Mouse (Mus musculus): ENCODE data around the gene Trpc4ap.

GRCm38 (mm10) chr2:155726302-155726701 is 34.1 kb upstream of the Trpc4ap start:
- TF ChIP-seq CTCF (IDR thresholded peaks at IDR 0.05 in 2 of 3, conservative IDR thresholded peaks at IDR 0.05 in 1 of 3; ENCODE audit: control insufficient read depth in 1 of 3, insufficient read depth in 1 of 3, low read depth in 2 of 3, low read length in 3 of 3, poor library complexity in 1 of 3, severe bottlenecking in 1 of 3) = no peak
- TF ChIP-seq POLR2A (IDR thresholded peaks at IDR 0.05; ENCODE audit: control insufficient read depth in 1 of 2, insufficient read depth in 1 of 2, low read depth in 1 of 2, low read length in 2 of 2, poor library complexity in 1 of 2) = no peak
- TF ChIP-seq GATA1 (IDR thresholded peaks at IDR 0.05; ENCODE audit: low read depth, low read length) = no peak
- TF ChIP-seq MEF2A (IDR thresholded peaks at IDR 0.05; ENCODE audit: extremely low read depth, insufficient replicate concordance, low read depth, low read length, poor library complexity, severe bottlenecking) = no peak
- TF ChIP-seq ZKSCAN1 (IDR thresholded peaks at IDR 0.05; ENCODE audit: low read depth, low read length) = no peak
- TF ChIP-seq BHLHE40 (IDR thresholded peaks at IDR 0.05; ENCODE audit: borderline replicate concordance, low read depth, low read length) = no peak
- no peak for TF ChIP-seq EP300 (IDR thresholded peaks at IDR 0.05; ENCODE audit: low read depth in 1 of 2, low read length in 2 of 2)
- TF ChIP-seq ETS1 (IDR thresholded peaks at IDR 0.05; ENCODE audit: low read depth, low read length) = no peak
- no peak for TF ChIP-seq TAL1 (IDR thresholded peaks at IDR 0.05; ENCODE audit: low read length)
- TF ChIP-seq ZMIZ1 (IDR thresholded peaks at IDR 0.05; ENCODE audit: low read depth, low read length) = no peak
- TF ChIP-seq NELFE (IDR thresholded peaks at IDR 0.05; ENCODE audit: low read depth, low read length) = no peak
- TF ChIP-seq POLR2AphosphoS5 (IDR thresholded peaks at IDR 0.05; ENCODE audit: borderline replicate concordance, low read depth, low read length) = no peak
- TF ChIP-seq SIN3A (IDR thresholded peaks at IDR 0.05; ENCODE audit: low read length) = no peak
- TF ChIP-seq E2F4 (IDR thresholded peaks at IDR 0.05; ENCODE audit: borderline replicate concordance, low read depth, low read length) = no peak
